Mouse (Mus musculus) lung, embryonic 15.5 days (tissue): ENCODE results near the gene Bscl2. TPM values are rescaled to one million over a fixed set of nuclear protein-coding genes. Genes with fewer than 3 reads are reported as not detected.
"Not testable (repeated sequence)": the region's sequence is repeated elsewhere in the genome, so short reads cannot be mapped to it uniquely, and the experiment has no call there.

Experiments used
- ATAC-seq: fragments of 200-750 bp; cut with Nextera tagmentation; 2 replicates; pipeline ENCODE4 v1.8.0; 2017; ENCODE audit warnings: moderate number of reproducible peaks, borderline replicate concordance; ENCODE audit not compliant: low FRiP score, low TSS enrichment; ENCODE audit errors: extremely low read depth
- H3K27ac ChIP-seq: fragments of 300-500 bp; sonication (generic); 2 replicates; pipeline ENCODE4 v1.5.1; 2015; ENCODE audit warnings: moderate library complexity, mild to moderate bottlenecking, inconsistent platforms
- H3K27me3 ChIP-seq: fragments of 300-500 bp; sonication (generic); 2 replicates; pipeline ENCODE4 v1.6.1; 2015; ENCODE audit warnings: inconsistent platforms
- H3K36me3 ChIP-seq: fragments of 300-500 bp; sonication (generic); 2 replicates; pipeline ENCODE4 v1.6.1; 2015; ENCODE audit warnings: inconsistent platforms
- H3K4me1 ChIP-seq: fragments of 300-500 bp; sonication (generic); 2 replicates; pipeline ENCODE4 v1.6.1; 2015; ENCODE audit warnings: inconsistent platforms
- H3K4me2 ChIP-seq: fragments of 300-500 bp; sonication (generic); 2 replicates; pipeline ENCODE4 v1.6.1; 2015; ENCODE audit warnings: inconsistent platforms, mild to moderate bottlenecking, moderate library complexity
- H3K4me3 ChIP-seq: fragments of 300-500 bp; sonication (generic); 2 replicates; pipeline ENCODE4 v1.5.1; 2015; ENCODE audit warnings: mild to moderate bottlenecking, inconsistent platforms
- H3K9ac ChIP-seq: fragments of 300-500 bp; sonication (generic); 2 replicates; pipeline ENCODE4 v1.6.1; 2015; ENCODE audit warnings: inconsistent platforms
- H3K9me3 ChIP-seq: fragments of 300-500 bp; sonication (generic); 2 replicates; pipeline ENCODE4 v1.6.1; 2016; ENCODE audit warnings: inconsistent platforms
- WGBS: fragments of 180-500 bp; shearing (Covaris S2); methylation state at CpG from one replicate; pipeline ENCODE4 v1.1.7; 2015; 5-methylcytosine and 5-hydroxymethylcytosine counted together
- polyA plus RNA-seq: library from polyadenylated mRNA; unstranded; fragments of >200 nt; fragmentation: Nextera tagmentation; extraction: Ambion mirVana; gene quantifications from 2 replicates; pipeline ENCODE4 v1.2.1, GENCODE M21; 2015

Bscl2 gene
- polyA plus RNA-seq, 1 experiment from 2014 or later, result 52.3 TPM

GRCm38 (mm10) chr19:8836327-8836726, 940 bp upstream of the Bscl2 start:
- H3K36me3 ChIP-seq, result peaks cover 35% of the 10 kb centered on the region
- not testable (repeated sequence) for H3K9ac ChIP-seq, H3K27ac ChIP-seq, H3K9me3 ChIP-seq, H3K4me2 ChIP-seq, H3K4me3 ChIP-seq, H3K27me3 ChIP-seq, ATAC-seq
- H3K4me1 ChIP-seq, result peaks cover 23% of the 10 kb centered on the region
- WGBS, result 96% methylated on average over 10 of the region's 10 CpGs

GRCm38 (mm10) chr19:8838041-8838730, 919 bp downstream of the Bscl2 start:
- H3K9ac ChIP-seq, result peak overlapping the region; percentile 72
- peak overlapping the region; percentile 98 for H3K27ac ChIP-seq
- peak overlapping the region; percentile 59 for H3K4me3 ChIP-seq
- H3K4me2 ChIP-seq, result peak overlapping the region; percentile 86
- ATAC-seq, result peak; percentile 16; the same call in 1 of the 2 replicates
- H3K9me3 ChIP-seq, result no peaks in the 10 kb centered on the region
- peaks cover 23% of the 10 kb centered on the region for H3K4me1 ChIP-seq
- H3K27me3 ChIP-seq, result no peaks in the 10 kb centered on the region
- WGBS, result 15% methylated on average over 15 of the region's 15 CpGs
- H3K36me3 ChIP-seq, result peaks cover 23% of the 10 kb centered on the region

GRCm38 (mm10) chr19:8839103-8839907, 2.0 kb downstream of the Bscl2 start, which contains the start of gene Gng3:
Gene Gng3 (minus strand): TSS chr19:8839194.
- Histone ChIP-seq H3K9me3 (no peaks in the 10 kb centered on the region), H3K9ac (peak within 1 kb of the TSS; percentile 72), H3K4me1 (peaks cover 23% of the 10 kb centered on the region), H3K27ac (peak within 1 kb of the TSS; percentile 98), H3K36me3 (peaks cover 11% of the 10 kb centered on the region), H3K4me3 (peak within 1 kb of the TSS; percentile 59), H3K4me2 (peak within 1 kb of the TSS; percentile 86), H3K27me3 (no peaks in the 10 kb centered on the region)
- ATAC-seq, result no peak
- 62% methylated on average over 11 of the region's 11 CpGs for WGBS

- Histone ChIP-seq H3K27me3 (no peaks in the 10 kb centered on the region), H3K4me2 (peak overlapping the region; percentile 81), H3K27ac (no peak overlapping the region), H3K9ac (peak overlapping the region; percentile 48), H3K4me1 (peaks cover 23% of the 10 kb centered on the region), H3K9me3 (no peaks in the 10 kb centered on the region), H3K4me3 (peak overlapping the region; percentile 53), H3K36me3 (0 out of 2 replicates have a peak, but pooled peaks cover 5% of the 10 kb centered on the region)
- peak; percentile 66; the same call in 1 of the 2 replicates for ATAC-seq
- WGBS, result 27% methylated on average over 29 of the region's 29 CpGs
These were observed 2.9 kb downstream of the Bscl2 start for GRCm38 (mm10) chr19:8839908-8840791.

- peak overlapping the region; percentile 48 for H3K9ac ChIP-seq
- H3K27me3 ChIP-seq, result no peaks in the 10 kb centered on the region
- H3K4me2 ChIP-seq, result peak overlapping the region; percentile 81
- WGBS, result 89% methylated on average over 7 of the region's 7 CpGs
- peak overlapping the region; percentile 53 for H3K4me3 ChIP-seq
- peaks cover 23% of the 10 kb centered on the region for H3K4me1 ChIP-seq
- no peaks in the 10 kb centered on the region for H3K9me3 ChIP-seq
- H3K36me3 ChIP-seq, result peaks cover 9% of the 10 kb centered on the region
- H3K27ac ChIP-seq, result no peak overlapping the region
- no peak for ATAC-seq
These were observed 3.7 kb downstream of the Bscl2 start for GRCm38 (mm10) chr19:8841012-8841411.

GRCm38 (mm10) chr19:8842961-8843360, 5.7 kb downstream of the Bscl2 start:
- Histone ChIP-seq H3K4me3 (no peak overlapping the region), H3K27me3 (no peaks in the 10 kb centered on the region), H3K36me3 (peaks cover 24% of the 10 kb centered on the region), H3K9ac (no peak overlapping the region), H3K9me3 (no peaks in the 10 kb centered on the region), H3K27ac (no peak overlapping the region), H3K4me2 (no peak overlapping the region), H3K4me1 (peaks cover 23% of the 10 kb centered on the region)
- no peak for ATAC-seq
- 83% methylated on average over 6 of the region's 6 CpGs for WGBS

- Histone ChIP-seq H3K9me3 (no peaks in the 10 kb centered on the region), H3K36me3 (peaks cover 28% of the 10 kb centered on the region), H3K4me2 (no peak overlapping the region), H3K27ac (no peak overlapping the region), H3K27me3 (no peaks in the 10 kb centered on the region), H3K4me3 (no peak overlapping the region), H3K9ac (no peak overlapping the region), H3K4me1 (peaks cover 10% of the 10 kb centered on the region)
- no peak for ATAC-seq
- 60% methylated on average over 5 of the region's 5 CpGs for WGBS
These were observed 7.3 kb downstream of the Bscl2 start for GRCm38 (mm10) chr19:8844371-8845129.

- WGBS, result 68% methylated on average over 5 of the region's 5 CpGs
- no peak overlapping the region for H3K27ac ChIP-seq
- no peaks in the 10 kb centered on the region for H3K27me3 ChIP-seq
- H3K36me3 ChIP-seq, result peaks cover 22% of the 10 kb centered on the region
- no peaks in the 10 kb centered on the region for H3K9me3 ChIP-seq
- H3K4me1 ChIP-seq, result peaks cover 12% of the 10 kb centered on the region
- H3K4me2 ChIP-seq, result no peak overlapping the region
- no peak for ATAC-seq
- no peak overlapping the region for H3K9ac ChIP-seq
- H3K4me3 ChIP-seq, result no peak overlapping the region
These were observed 11.1 kb downstream of the Bscl2 start for GRCm38 (mm10) chr19:8848356-8848755.

- no peaks in the 10 kb centered on the region for H3K27me3 ChIP-seq
- H3K9ac ChIP-seq, result no peak within 1 kb of the TSS
- H3K4me3 ChIP-seq, result no peak within 1 kb of the TSS
- H3K9me3 ChIP-seq, result no peaks in the 10 kb centered on the region
- H3K36me3 ChIP-seq, result peaks cover 22% of the 10 kb centered on the region
- no peak within 1 kb of the TSS; the same call in 1 of the 2 replicates for H3K27ac ChIP-seq
- H3K4me2 ChIP-seq, result peak within 1 kb of the TSS; percentile 28
- WGBS, result 25% methylated on average over 7 of the region's 7 CpGs
- peak; percentile 81 for ATAC-seq
- peaks cover 12% of the 10 kb centered on the region for H3K4me1 ChIP-seq
These were observed 13.2 kb downstream of the Bscl2 start, which contains the start of gene Lrrn4cl for GRCm38 (mm10) chr19:8850402-8850901. Gene Lrrn4cl (plus strand): TSS chr19:8850768.

- ATAC-seq, result no peak
- WGBS, result 30% methylated on average over 7 of the region's 7 CpGs
- peaks cover 12% of the 10 kb centered on the region for H3K36me3 ChIP-seq
- H3K27me3 ChIP-seq, result no peaks in the 10 kb centered on the region
- no peak overlapping the region for H3K4me2 ChIP-seq
- no peak overlapping the region for H3K4me3 ChIP-seq
- H3K9ac ChIP-seq, result no peak overlapping the region
- no peaks in the 10 kb centered on the region for H3K9me3 ChIP-seq
- H3K27ac ChIP-seq, result no peak overlapping the region
- peaks cover 12% of the 10 kb centered on the region for H3K4me1 ChIP-seq
These were observed 14.4 kb downstream of the Bscl2 start for GRCm38 (mm10) chr19:8851639-8852038.
